Mouse (Mus musculus) CD4-positive, CD25-positive, alpha-beta regulatory T cell, adult 4 months (primary cell): ENCODE measurements at regions not wholly inside any gene's neighbourhood (a gene's known extent, or its start where the extent isn't known, plus 50 kb on each side); places are given as distances from the start of the nearest gene placed in this dataset.

Source experiments
- ATAC-seq: one replicate; pipeline ENCODE4 v1.8.0; 2017

DNA sequence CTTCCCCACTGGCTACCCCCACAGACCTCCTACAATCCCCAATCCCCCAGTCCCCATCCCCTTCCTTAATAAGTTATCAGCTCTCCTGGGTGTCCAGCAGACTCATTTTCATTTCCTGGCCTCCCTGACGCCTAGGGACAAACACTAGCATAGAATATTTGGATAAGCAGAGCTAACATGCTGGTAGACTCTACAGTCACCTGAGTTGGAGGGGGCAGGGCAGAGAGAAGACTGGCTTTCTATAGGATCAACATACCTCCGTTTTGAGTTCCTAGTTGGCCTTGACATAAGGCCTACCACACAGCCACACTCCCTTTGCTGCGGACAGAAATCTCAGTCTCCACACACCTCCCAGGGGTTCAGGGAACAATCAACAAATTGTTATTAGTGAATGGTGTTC lies 205.2 kb upstream of the Rreb1 start:
- no peak for ATAC-seq

DNA sequence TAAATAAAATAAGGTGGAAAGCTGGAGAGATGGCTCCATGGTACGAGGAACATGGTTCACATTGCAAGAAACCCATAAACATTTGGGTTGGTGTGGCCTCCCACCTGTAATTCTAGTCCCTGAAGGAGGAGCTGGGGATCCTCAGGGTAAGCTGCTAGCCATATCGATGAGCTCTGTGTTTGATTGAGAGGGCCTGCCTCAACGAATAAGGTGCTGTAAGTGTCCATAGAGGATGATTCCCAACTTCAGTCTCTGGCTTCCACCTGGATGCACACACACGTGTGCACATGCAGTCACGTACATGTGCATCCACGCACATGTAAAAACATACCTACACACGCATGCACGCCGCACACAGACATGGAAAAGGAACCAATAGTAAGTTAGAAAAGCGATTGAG lies 199.0 kb upstream of the Rreb1 start:
- no peak for ATAC-seq

GRCm38 (mm10) chr13:37579775-37580174 lies 198.4 kb upstream of the Rreb1 start:
- ATAC-seq, result no peak

GRCm38 (mm10) chr13:37580806-37581205 lies 197.4 kb upstream of the Rreb1 start:
- ATAC-seq, result no peak

DNA sequence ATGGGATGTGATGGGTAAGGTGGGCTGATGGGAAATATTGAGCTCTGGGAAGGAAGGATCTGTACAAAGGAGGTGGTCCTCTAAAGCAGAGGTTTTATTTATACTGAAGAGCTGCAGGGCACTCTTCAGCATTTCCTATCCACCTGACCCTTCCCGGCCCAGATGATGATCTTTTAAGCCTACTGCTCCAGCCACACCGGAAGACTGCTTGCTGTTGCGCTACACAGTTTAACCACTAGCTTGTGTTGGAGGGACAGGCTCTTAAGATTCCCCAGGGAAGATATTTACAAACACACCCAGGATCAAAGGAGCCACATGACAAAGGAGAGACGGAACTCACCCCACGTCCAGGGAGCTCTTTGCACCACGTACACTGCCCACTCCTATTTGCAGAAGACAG lies 196.8 kb upstream of the Rreb1 start:
- no peak for ATAC-seq

DNA sequence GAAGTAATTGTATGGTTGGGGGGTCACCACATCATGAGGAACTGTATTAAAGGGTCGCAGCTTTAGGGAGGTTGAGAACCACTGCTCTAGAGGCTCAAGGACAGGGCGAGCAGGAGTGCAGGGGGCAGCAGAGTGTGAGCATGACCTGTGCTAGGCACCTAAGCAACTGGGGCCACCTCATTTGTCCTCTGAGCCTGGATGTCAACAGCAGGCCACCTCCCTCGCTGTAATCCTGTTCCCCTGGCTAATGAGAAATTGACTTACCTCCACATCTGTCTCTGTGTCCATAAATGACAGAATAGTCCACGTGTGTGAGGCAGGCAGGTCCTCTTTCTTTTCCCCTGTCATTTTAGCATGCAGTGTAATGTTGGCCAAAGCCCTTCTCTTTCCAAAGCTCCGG lies 192.7 kb upstream of the Rreb1 start:
- ATAC-seq, result no peak

DNA sequence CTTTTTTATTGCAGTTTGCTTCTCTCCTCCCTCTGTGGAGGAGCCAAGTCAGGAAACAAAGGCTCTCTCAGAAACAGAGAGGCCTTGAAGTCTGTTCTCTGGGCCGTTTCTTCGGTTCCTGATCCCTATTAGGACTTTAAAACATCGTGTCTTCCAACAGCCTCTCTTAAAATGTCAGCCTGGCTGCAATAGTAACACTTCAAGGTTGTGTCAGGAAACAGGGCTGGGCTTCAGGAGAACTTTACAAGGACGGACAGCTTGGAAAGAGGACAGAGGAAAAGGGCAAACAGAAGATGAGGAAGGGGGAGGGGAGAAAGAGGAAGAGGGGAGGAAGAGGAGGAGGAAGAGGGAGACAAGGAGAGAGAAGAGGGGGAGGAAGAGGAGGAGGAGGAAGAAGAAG lies 191.7 kb upstream of the Rreb1 start:
- no peak for ATAC-seq

DNA sequence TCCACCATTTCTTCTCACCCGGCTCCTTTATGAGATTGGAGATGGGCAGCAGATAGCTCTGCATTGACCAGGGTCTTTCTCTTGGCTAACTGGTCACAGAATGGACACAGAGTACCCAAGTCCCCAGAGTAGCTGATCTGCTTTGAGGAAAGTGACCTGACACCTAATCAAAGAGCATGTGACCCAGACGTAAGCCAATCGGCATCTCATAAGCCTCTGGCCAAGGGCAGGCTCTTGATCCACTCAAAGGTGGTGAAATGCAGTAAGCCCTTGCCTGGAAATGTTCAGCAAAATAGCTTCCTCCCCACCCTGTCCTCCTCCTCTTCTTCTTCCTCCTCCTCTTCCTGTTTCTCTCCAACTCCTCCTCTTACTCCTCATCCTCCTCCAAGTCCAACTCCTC lies 190.3 kb upstream of the Rreb1 start:
- ATAC-seq, result no peak

GRCm38 (mm10) chr13:37588528-37589176 lies 189.5 kb upstream of the Rreb1 start:
- no peak for ATAC-seq

DNA sequence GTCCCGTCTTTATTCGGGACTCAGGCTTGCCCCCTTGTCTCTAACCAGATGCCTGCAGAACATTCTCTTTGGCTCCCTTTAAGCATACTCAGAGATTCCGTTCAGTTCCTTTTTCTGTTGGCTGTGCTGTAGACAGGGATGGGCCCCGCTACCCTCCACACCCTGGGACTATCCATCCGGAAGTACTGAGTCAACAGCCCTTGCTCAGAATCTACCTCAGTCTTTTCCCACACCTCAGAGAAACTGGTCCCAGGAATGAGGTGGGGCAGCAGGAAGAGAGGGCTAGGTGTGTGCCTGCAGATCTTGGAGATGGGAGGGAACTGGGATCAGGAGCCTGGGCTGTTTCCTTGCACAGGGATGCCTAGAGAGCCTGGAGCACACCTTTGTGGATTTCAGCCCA lies 186.1 kb upstream of the Rreb1 start:
- no peak for ATAC-seq

DNA sequence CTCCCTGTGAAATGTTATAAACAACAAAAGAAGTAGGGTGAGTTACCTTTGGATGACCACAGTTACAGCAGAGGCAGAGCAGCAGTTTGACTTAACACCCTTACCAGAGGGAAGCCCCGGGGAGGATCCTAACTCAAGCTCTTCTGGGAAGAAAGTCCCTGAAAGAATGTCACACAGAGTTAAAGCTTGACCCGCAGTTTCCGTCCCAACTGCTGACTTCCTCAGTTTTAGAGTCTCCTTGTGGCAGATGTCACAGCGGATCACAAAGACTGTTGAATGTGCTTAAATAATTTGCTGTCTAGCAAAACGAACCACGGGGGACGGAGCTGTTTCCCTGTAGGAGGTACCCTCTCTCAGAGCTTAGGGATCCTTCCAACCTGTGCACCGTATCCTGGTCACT lies 183.0 kb upstream of the Rreb1 start:
- no peak for ATAC-seq

- ATAC-seq, result no peak
Measured at GRCm38 (mm10) chr13:37597575-37597974, 180.6 kb upstream of the Rreb1 start.

DNA sequence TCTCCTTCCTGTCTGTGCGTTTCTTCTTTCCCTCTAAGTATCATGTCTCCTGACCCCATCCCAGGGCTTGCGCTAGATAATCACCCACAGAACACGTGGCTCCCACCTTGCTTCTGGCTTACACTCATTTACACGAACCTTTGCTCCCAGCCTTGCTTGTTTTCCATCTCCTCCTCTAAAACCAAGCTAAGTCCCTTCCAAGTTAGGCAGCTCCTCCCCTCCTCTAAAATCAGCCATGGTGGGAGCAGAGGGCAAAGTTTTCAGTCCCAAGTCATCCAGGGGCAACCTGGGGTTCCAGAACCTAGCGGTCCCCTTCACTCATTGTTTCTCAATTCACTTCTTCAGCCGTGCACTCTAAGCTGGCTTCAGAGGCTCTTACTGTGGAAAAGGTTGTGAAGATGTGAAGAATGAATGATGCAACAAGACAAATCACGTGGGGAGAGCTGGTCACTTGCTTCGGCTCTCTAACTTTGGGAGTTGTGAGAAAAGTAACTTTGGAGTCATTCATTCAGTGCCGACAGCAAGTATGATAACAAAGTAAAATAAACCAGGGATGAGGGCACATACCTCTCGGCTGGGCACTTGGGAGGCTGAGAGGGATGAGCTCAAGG lies 179.9 kb upstream of the Rreb1 start:
- ATAC-seq, result no peak

GRCm38 (mm10) chr13:37599679-37600078 lies 178.5 kb upstream of the Rreb1 start:
- no peak for ATAC-seq

- no peak for ATAC-seq
Measured at GRCm38 (mm10) chr13:37600172-37600571, 178.0 kb upstream of the Rreb1 start.

DNA sequence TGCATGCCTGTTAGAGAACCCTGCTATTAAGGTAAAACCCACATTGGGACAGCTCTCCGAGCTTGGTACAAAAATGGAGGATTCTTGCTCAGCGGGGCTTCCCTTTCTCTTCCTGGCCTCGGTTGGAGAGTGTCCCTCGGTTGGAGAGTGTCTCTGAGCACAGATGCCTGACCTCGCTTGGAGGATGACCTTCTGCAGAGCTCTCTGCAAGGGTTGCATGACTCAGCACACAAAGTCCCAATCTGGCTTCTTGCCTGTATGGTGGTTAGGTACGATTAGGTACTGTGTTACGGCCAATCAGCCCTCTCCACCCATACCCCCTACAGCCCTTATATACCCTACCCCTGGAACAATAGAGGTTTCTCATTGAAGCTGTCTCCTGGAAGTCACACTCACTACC lies 177.1 kb upstream of the Rreb1 start:
- ATAC-seq, result no peak

DNA sequence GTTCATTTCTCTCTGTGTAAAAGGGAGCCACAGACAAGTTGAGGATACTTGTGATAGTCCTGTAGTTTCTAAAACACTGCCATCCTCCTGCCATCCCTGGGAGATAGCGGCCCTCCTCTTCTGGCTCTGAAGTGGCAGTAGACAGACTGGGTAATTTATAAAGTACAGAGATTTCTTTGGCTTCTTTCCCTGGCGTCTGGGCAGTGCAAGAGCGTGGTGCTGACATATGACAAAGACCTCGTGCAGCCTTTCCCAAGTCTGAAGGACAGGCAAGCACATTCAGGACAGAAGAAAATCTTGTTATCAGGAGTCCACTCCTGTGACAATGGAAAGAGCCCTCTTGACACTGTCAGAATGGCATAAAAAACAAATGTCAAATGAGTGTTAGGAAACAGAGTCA lies 175.9 kb upstream of the Rreb1 start:
- no peak for ATAC-seq

DNA sequence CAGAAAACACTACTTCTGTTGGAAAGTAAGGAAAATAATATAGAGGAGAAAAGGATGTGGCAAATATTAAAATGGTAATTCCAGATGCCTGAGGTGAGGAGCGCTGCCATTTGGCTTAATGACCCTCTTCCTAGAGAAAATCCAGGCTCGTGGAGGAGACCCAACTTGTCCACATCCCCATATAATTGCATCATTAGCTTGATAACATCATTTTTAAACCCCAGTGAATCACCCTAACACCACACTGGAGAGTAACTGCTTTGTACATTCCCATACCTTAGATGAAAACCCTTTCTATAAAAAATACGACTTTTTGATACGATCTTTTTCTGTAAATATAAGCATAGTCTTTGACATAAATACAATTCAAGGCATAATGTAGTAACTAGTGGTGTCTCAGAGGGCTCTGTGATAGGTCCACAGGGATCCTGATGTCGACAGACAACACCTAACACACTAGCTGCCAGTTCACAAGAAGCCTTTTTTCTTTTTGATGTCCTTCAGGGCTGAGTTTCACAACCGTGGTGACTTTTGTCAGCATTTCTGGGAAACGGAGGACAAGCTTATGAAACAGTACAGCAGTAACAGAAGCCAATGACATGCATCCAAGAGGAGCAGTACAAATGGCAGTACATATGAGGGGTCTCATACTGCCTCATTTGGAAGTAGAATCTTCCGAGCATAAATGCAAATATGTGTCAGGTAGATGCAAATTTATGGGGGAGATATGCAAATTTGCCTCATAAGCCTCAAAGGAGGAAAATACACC lies 174.8 kb upstream of the Rreb1 start:
- ATAC-seq, result no peak

- ATAC-seq, result no peak
Measured at GRCm38 (mm10) chr13:37606250-37606649, 171.9 kb upstream of the Rreb1 start.

- no peak for ATAC-seq
Measured at GRCm38 (mm10) chr13:37609085-37609484, 169.1 kb upstream of the Rreb1 start.

- ATAC-seq, result no peak
Measured at GRCm38 (mm10) chr13:37611387-37611786, 166.8 kb upstream of the Rreb1 start.

DNA sequence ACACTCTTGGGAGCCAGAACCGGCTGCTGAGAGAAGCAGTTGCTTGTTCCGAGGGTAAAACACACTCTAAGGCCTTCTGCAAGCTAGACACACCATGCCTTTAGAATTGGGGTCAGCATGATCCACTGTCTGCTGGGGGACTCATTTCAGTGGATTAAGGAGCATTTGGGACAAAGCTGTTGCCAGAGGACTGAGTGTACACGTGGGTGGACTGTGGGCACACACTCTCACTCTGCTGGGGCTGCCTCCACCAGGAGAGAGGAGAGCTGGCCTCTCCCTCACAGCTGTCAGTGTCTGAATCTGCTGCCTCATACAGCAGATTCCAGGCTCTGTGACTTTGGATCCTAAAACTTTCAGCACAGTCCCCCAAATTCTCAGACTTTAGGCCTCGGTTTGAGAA lies 161.2 kb upstream of the Rreb1 start:
- ATAC-seq, result no peak

- ATAC-seq, result peak; percentile 88
Measured at GRCm38 (mm10) chr13:37619841-37620725, 158.1 kb upstream of the Rreb1 start.
